Mouse (Mus musculus) intestine, embryonic 14.5 days (tissue): ENCODE measurements around the gene Rnls. TPM values are rescaled to one million over a fixed set of nuclear protein-coding genes. Genes with fewer than 3 reads are reported as not detected.

Experiments
- ATAC-seq: fragments of 200-750 bp; cut with Nextera tagmentation; replicated peaks from 2 replicates; pipeline ENCODE4 v1.8.0; 2017; ENCODE audit warnings: low read depth, moderate number of reproducible peaks, moderate TSS enrichment, moderate library complexity; ENCODE audit not compliant: low FRiP score, low TSS enrichment
- DNase-seq: peaks from one replicate; pipeline ENCODE4 v3.0.0-alpha.2; 2018; ENCODE audit warnings: low spot score
- H3K27ac ChIP-seq: fragments of 300-500 bp; sonication (generic); 2 replicates; pipeline ENCODE4 v1.5.1; 2014; ENCODE audit warnings: low read depth, mild to moderate bottlenecking, control low read depth
- H3K27me3 ChIP-seq: fragments of 300-500 bp; sonication (generic); replicated peaks from 2 replicates; pipeline ENCODE4 v1.6.1; 2014; ENCODE audit warnings: low read length, control low read depth; ENCODE audit not compliant: control insufficient read depth, insufficient read depth
- H3K36me3 ChIP-seq: fragments of 300-500 bp; sonication (generic); 2 replicates; pipeline ENCODE4 v1.6.1; 2014; ENCODE audit warnings: low read length, control low read depth; ENCODE audit not compliant: control insufficient read depth, insufficient read depth
- H3K4me1 ChIP-seq: fragments of 300-500 bp; sonication (generic); replicated peaks from 2 replicates; pipeline ENCODE4 v1.6.1; 2014; ENCODE audit warnings: low read length, control low read depth, mixed read lengths; ENCODE audit not compliant: control insufficient read depth, insufficient read depth
- H3K4me2 ChIP-seq: fragments of 300-500 bp; sonication (generic); 2 replicates; pipeline ENCODE4 v1.6.1; 2014; ENCODE audit warnings: low read length
- H3K4me3 ChIP-seq: fragments of 300-500 bp; sonication (generic); 2 replicates; pipeline ENCODE4 v1.5.1; 2014; ENCODE audit warnings: low read depth, low read length, control low read depth, mixed read lengths
- H3K9ac ChIP-seq: fragments of 300-500 bp; sonication (generic); 2 replicates; pipeline ENCODE4 v1.6.1; 2014; ENCODE audit warnings: mild to moderate bottlenecking, low read length
- H3K9me3 ChIP-seq: fragments of 300-500 bp; sonication (generic); 2 replicates; pipeline ENCODE4 v1.6.1; 2016; ENCODE audit warnings: low read length, control low read depth; ENCODE audit not compliant: control insufficient read depth
- WGBS: fragments of 180-500 bp; shearing (Covaris S2); extraction: QIAGEN DNeasy Blood & Tissue Kit; methylation state at CpG from one replicate; pipeline ENCODE4 v1.1.7; 2014; 5-methylcytosine and 5-hydroxymethylcytosine counted together
- polyA plus RNA-seq: library from polyadenylated mRNA; unstranded; fragments of >200 nt; fragmentation: Nextera tagmentation; extraction: Ambion mirVana; gene quantifications from 2 replicates; pipeline ENCODE4 v1.2.1, GENCODE M21; 2014

Gene Rnls
- polyA plus RNA-seq, 1 experiment from 2014 or later, result 6.4 TPM

DNA sequence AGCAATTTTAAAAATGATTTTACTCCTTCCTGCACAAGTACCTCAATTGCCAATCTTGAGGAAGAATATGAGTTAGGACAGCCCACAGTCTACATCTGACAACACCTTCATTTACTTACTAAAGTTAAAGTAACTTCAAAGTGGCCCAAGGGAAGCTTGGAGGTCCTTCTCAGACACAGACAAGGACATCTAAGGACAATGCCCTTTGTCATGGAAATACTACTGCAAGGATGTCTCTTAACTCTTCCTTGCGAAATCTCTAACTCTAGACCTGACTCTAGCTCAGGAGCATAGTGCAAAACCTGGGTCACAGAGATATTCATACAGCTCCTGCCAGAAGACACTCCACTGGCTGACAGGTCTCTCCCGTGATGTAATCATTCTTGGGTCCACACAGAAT, 147.9 kb downstream of the Rnls start:
- 0 out of 2 replicates have a peak, but pooled peaks cover 2% of the 10 kb centered on the region for H3K9me3 ChIP-seq
- H3K9ac ChIP-seq, result no peak overlapping the region
- 79% methylated on average over 2 of the region's 2 CpGs for WGBS
- DNase-seq (no peak), ATAC-seq (no peak)
- H3K4me1 ChIP-seq, result no peaks in the 10 kb centered on the region
- no peaks in the 10 kb centered on the region for H3K36me3 ChIP-seq
- H3K4me3 ChIP-seq, result no peak overlapping the region
- no peak overlapping the region for H3K4me2 ChIP-seq
- no peaks in the 10 kb centered on the region for H3K27me3 ChIP-seq
- H3K27ac ChIP-seq, result no peak overlapping the region

DNA sequence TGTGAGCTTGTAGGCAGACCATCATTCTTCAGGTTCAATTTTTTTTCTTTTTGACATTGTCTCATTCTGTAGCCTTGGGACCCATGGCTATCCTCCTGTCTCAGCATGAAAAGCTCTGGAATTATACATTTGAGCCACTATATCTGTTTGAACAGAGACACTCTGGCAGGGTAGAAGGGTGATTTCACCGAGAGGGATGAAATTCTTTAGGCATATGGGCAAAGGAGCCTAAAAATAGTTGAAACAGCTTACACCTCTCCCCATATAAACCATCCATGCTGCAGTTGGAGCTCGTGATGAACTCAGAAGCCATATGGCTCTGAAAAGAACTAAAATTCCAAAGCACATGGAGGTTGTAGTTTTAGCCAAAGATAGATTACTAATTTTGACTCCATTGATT, 151.7 kb downstream of the Rnls start:
- DNase-seq (no peak), ATAC-seq (no peak)
- WGBS, result 91% methylated on average over 2 of the region's 2 CpGs

DNA sequence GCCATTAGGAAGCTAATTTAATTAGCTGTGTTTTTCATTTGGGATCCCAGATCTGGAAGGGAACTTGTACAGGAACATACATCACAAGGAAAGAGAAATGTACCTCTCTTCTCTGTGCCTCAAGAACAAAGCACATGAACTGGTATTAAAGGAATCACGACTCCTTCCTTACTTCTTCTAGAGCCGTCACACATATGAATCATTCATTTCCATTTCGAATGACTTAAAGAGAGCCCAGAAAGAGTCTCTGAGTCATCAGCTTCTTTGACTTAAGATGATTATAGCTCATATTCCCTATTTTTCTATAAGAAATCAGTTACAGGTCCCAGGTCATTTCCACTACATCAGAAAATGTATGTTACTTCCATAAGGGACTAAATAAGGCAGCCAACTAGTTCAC, 159.2 kb downstream of the Rnls start:
- ATAC-seq (no peak), DNase-seq (no peak)
- no peaks in the 10 kb centered on the region for H3K36me3 ChIP-seq
- no peak overlapping the region for H3K4me3 ChIP-seq
- H3K4me2 ChIP-seq, result no peak overlapping the region
- H3K9me3 ChIP-seq, result no peaks in the 10 kb centered on the region
- no peak overlapping the region for H3K27ac ChIP-seq
- no peaks in the 10 kb centered on the region for H3K27me3 ChIP-seq
- WGBS, result 81% methylated on average over 3 of the region's 3 CpGs
- H3K9ac ChIP-seq, result no peak overlapping the region
- H3K4me1 ChIP-seq, result no peaks in the 10 kb centered on the region

More for the DNA sequence above, 151.7 kb downstream of the Rnls start:
- Histone ChIP-seq H3K9me3 (0 out of 2 replicates have a peak, but pooled peaks cover 2% of the 10 kb centered on the region), H3K4me3 (no peak overlapping the region), H3K4me2 (no peak overlapping the region), H3K36me3 (no peaks in the 10 kb centered on the region), H3K4me1 (no peaks in the 10 kb centered on the region), H3K27me3 (no peaks in the 10 kb centered on the region), H3K27ac (no peak overlapping the region), H3K9ac (no peak overlapping the region)

DNA sequence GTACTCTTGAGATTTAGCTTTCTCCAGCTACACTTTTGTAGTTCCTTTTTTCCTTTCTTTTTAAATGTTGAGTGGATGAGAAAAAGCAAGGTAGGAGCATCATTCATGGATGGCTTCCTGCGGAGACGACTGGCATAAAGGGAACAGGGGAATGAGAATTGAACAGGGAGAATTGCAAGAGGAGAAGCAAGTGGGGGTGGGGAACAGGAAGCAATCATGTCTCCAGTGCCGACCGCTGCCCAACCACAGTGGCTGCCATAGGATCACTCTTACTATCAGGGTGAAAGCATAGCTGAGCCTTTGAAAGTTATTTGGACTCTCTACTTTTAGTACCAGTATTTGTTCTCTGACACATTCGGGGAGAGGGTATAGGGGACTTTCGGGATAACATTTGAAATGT, 160.8 kb downstream of the Rnls start:
- Histone ChIP-seq H3K27ac (no peak overlapping the region), H3K9ac (no peak overlapping the region), H3K9me3 (no peaks in the 10 kb centered on the region), H3K4me1 (0 out of 2 replicates have a peak, but pooled peaks cover under 1% of the 10 kb centered on the region), H3K4me2 (no peak overlapping the region), H3K36me3 (no peaks in the 10 kb centered on the region), H3K4me3 (no peak overlapping the region), H3K27me3 (no peaks in the 10 kb centered on the region)
- ATAC-seq, result no peak
- WGBS, result 65% methylated on average over 6 of the region's 6 CpGs
- no peak for DNase-seq

DNA sequence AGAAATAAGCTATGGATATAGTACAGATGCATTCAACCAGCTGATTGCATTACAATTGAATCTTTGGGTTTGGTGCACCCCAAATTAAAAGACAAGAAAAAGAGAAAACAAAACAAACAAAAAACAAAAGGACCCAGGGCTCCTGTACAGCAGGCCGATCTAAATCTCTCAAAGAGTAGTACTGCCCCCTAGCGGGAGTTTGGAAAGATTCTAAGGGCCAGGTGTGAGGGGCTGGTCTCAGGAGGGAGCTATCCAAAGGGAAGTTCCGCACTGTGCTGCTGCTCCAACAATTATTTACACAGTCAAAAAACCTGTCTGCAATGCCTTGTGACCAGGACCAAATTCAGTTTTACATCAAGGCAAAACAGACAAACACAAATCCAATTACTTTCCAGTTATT, 165.1 kb downstream of the Rnls start:
- Histone ChIP-seq H3K27ac (no peak overlapping the region), H3K9me3 (no peaks in the 10 kb centered on the region), H3K4me2 (no peak overlapping the region), H3K4me3 (no peak overlapping the region), H3K36me3 (no peaks in the 10 kb centered on the region), H3K4me1 (peaks cover 32% of the 10 kb centered on the region), H3K27me3 (no peaks in the 10 kb centered on the region), H3K9ac (no peak overlapping the region)
- ATAC-seq (peak; percentile 52; the same call in 1 of the 2 replicates), DNase-seq (peak; percentile 72)
- WGBS, result 7% methylated on average over 3 of the region's 3 CpGs

DNA sequence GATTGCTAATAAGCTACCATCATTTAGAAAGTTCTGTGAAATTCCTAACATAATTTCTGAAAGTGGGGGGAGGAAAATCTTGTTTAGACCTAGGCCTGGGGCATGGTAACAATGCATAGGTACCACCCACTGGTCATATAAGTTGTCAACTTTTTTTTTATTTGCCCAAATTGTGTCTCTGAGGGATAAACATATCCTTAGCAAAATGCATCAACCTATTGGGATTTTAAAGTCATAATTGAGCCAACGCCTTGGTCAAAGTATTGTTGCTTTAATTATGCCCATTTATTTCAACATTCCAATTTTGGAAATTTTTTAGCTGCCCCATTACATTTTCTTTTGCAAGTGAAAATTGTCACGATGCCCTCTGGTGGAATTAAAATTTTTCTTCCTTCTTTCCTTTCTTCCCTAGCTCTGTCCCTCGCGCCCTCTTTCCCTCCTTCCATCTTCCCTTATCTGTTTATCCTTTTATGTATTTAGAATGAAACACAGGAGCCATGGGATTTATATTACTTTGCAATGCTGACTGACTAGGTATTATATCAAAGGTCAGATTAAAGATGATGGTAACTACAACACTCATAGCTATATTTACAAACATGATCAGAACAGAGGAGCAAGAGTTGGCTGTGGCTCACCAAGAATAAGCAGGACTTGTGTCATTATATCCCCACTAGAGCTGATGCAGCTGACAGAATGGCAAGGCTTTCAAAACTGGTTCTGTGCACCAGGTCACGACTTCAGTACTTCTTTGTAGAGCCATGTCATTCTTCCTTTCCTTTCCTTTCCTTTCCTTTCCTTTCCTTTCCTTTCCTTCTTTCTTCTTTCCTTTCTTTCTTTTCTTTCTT, 166.0 kb downstream of the Rnls start:
- no peak for ATAC-seq
- 75% methylated on average over 5 of the region's 5 CpGs for WGBS

DNA sequence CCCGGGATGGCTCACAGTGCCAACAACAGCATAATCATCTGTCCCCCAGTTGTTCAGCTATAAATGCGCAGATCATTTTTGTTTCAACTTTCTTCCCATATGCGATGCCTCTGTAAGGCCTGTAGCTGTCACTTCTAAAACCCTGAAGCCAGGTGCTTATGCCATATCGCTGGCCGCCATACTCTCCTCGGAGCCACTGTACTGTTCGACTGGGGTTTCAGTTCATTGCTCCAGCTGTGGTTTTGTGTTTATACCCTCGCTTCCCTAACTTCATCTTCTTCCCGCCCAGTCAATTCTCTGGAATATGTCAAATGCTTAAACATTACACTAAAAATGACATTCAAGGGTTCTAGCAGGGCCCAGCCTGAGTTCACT, 167.1 kb downstream of the Rnls start:
- no peak overlapping the region for H3K4me2 ChIP-seq
- ATAC-seq (no peak), DNase-seq (no peak)
- no peak overlapping the region for H3K9ac ChIP-seq
- H3K4me1 ChIP-seq, result peaks cover 32% of the 10 kb centered on the region
- H3K27ac ChIP-seq, result no peak overlapping the region
- no peaks in the 10 kb centered on the region for H3K9me3 ChIP-seq
- no peak overlapping the region for H3K4me3 ChIP-seq
- no peaks in the 10 kb centered on the region for H3K36me3 ChIP-seq
- WGBS, result 60% methylated on average over 9 of the region's 9 CpGs
- no peaks in the 10 kb centered on the region for H3K27me3 ChIP-seq

More for the DNA sequence above, 166.0 kb downstream of the Rnls start:
- Histone ChIP-seq H3K27me3 (no peaks in the 10 kb centered on the region), H3K27ac (no peak overlapping the region), H3K4me3 (no peak overlapping the region), H3K9me3 (no peaks in the 10 kb centered on the region), H3K9ac (no peak overlapping the region), H3K4me1 (peaks cover 32% of the 10 kb centered on the region), H3K4me2 (no peak overlapping the region), H3K36me3 (no peaks in the 10 kb centered on the region)
- DNase-seq, result no peak

DNA sequence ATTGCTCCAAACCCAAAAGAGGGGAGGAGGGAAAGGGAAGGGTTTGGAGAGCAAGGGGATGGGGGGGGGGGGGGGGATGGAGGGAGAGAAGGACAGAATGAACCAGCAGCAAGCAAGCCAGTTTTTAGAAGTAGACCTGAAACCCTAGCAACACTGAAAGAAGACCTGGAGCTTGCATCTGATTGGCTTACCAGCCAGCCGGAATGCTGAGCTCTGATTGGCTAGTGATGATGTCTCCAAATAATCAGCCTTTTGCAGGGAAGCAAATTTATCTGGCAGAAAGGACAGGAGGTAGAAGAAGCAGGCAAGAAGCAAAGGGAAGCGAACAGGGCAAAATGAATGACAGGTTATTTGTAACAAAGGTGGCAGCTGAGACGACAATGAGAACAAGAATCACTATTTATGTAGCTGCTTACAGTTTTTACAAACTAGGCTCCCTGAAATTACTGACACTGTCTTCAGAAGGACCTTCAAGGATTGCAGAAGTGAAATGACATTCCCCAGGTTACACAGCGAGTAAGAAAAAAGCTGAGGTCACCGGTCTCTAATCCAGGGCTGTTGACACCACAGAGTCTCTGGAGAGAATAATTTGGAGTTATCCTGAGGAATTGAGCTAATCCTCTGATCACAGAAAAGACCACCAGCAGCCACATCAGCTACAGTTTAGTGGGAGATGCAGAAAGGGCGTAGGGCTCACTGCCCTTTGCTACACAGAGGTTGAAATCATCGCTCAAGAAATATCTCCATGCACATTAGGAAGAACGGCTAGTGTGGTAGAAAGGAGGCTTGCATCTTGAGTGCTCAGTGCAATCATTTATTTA, 167.7 kb downstream of the Rnls start:
- Histone ChIP-seq H3K4me1 (peaks cover 32% of the 10 kb centered on the region), H3K9me3 (no peaks in the 10 kb centered on the region), H3K27me3 (no peaks in the 10 kb centered on the region), H3K27ac (no peak overlapping the region), H3K36me3 (no peaks in the 10 kb centered on the region), H3K9ac (no peak overlapping the region), H3K4me3 (no peak overlapping the region), H3K4me2 (peak overlapping the region; percentile 9; the same call in 1 of the 2 replicates)
- ATAC-seq (no peak), DNase-seq (no peak)
- WGBS, result 42% methylated on average over 8 of the region's 8 CpGs
